Mouse (Mus musculus): ENCODE data around the gene Ipo13. TPM values are rescaled to one million over a fixed set of nuclear protein-coding genes. Genes with fewer than 3 reads are reported as not detected.
A peak's percentile ranks its signal among the peaks of the same experiment; 100 is the strongest.

The Ipo13 gene
- polyA plus RNA-seq, 1 experiment from 2014 or later = 56.7 TPM

DNA sequence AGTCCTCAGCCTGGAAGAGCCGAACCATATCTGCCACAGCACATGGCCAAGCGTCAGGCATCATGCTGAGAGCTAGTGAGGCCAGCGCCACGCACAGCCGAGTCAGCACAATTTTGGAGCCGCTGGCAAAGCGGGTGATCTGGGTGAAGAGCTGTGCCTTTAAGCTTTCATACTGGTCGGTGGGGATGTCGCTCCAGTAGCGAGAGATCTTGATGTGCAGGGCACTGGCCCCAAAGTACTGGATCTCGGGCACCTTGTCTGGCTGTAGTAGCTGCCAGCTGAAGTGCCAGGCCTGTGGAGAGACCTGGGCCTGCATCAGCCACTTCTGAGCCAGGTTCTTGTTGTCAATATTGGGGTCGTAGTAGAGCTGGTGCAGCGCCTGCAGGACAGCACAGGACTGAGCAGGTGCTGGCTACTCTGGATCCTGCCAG is 2.7 kb downstream of the Ipo13 start:
- H3K4me1 ChIP-seq = peaks cover 31% of the 10 kb centered on the region
- no peaks in the 10 kb centered on the region for H3K9me3 ChIP-seq (replicated peaks)
- H3K27me3 ChIP-seq (ENCODE audit: low read depth, poor library complexity, severe bottlenecking) = no peaks in the 10 kb centered on the region
- H3K27ac ChIP-seq = no peak overlapping the region
- no peak for DNase-seq (ENCODE audit: low spot score)
- WGBS = 93% methylated on average over 13 of the region's 13 CpGs
- H3K4me3 ChIP-seq = no peak overlapping the region
- peaks cover 57% of the 10 kb centered on the region for H3K36me3 ChIP-seq

DNA sequence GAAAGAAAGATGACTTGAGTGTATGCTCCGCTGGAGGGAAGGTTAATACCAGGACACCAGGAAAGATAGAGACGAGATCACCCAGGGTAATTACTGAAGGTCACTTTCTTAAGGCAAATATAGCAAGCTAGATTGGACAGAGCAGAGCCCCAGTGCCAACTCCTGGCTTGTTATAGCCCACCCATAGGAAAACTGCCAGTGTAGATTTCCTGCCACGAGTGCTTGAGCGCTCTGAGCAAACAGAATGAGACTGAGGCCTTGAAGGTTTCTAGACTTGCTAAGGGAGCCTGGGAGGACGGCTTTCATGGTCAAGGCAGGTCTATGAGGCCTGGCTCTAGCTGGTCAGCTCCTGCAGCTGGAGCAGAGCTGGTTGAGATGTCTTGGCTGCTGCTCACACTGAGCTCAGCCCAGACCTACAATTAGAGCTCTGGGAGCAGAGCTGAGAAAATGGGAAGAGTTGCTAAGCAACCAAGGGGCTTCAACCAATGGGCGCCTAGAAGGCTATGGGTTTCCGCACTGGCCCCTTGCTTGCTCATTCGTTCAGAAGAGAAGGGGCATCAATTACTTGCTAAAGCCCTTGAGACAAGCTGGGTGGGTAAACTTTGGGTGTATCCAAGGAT is 5.9 kb downstream of the Ipo13 start:
- Histone ChIP-seq H3K4me3 (no peak overlapping the region), H3K27ac (no peak overlapping the region), H3K4me1 (peaks cover 19% of the 10 kb centered on the region), H3K27me3 (ENCODE audit: low read depth, poor library complexity, severe bottlenecking) (no peaks in the 10 kb centered on the region), H3K36me3 (peaks cover 86% of the 10 kb centered on the region), H3K9me3 (replicated peaks) (no peaks in the 10 kb centered on the region)
- DNase-seq (ENCODE audit: low spot score) = no peak
- 85% methylated on average over 8 of the region's 8 CpGs for WGBS

DNA sequence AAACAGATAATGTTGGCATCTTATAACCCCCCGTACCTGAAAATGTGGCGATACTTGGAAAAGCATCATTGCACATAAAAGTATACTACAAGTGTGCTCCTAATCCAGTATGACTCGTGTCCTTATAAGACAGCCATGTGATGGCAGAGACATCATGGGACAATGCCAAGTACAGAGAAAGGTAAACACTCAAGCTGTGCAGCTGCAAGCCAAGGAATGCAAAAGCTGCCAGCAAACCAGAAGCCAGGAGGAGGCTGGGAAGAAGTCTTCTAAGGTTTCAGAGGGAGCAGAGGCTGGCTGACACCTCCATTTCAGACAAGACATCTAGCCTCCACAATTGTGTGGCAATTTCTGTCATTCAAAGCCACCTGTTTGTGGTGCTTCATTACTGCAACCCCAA is 8.6 kb downstream of the Ipo13 start:
- H3K9me3 ChIP-seq (replicated peaks) = no peaks in the 10 kb centered on the region
- H3K27me3 ChIP-seq (ENCODE audit: low read depth, poor library complexity, severe bottlenecking) = no peaks in the 10 kb centered on the region
- no peak for DNase-seq (ENCODE audit: low spot score)
- H3K4me1 ChIP-seq = peaks cover 5% of the 10 kb centered on the region; the same call in 1 of the 2 replicates
- H3K27ac ChIP-seq = no peak overlapping the region
- no peak overlapping the region for H3K4me3 ChIP-seq
- peaks cover 94% of the 10 kb centered on the region for H3K36me3 ChIP-seq
- WGBS = 94% methylated on average over 3 of the region's 3 CpGs

DNA sequence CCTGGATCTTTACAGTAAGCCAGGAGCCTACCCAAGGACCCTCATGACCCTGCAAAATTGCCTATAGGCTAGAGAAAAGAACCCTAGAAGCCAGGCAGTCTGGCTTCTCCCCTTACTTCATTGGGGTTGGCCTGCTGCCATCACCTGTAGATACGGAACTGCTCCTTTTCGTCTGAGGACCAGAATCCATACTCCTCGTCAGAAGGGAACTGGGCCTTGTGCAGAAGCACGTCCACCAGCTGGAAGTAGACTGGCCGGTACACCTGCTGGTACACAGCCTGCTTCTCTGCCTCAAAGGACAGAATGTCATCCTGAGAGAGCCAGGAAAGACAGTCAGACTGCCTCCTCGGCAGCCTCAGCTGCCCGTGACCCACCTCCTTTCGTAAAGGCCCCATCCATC is 10.0 kb downstream of the Ipo13 start:
- no peak for DNase-seq (ENCODE audit: low spot score)
- H3K27ac ChIP-seq = no peak overlapping the region
- peaks cover 94% of the 10 kb centered on the region for H3K36me3 ChIP-seq
- H3K9me3 ChIP-seq (replicated peaks) = no peaks in the 10 kb centered on the region
- no peaks in the 10 kb centered on the region for H3K27me3 ChIP-seq (ENCODE audit: low read depth, poor library complexity, severe bottlenecking)
- WGBS = 95% methylated on average over 8 of the region's 8 CpGs
- H3K4me1 ChIP-seq = peaks cover 5% of the 10 kb centered on the region; the same call in 1 of the 2 replicates
- no peak overlapping the region for H3K4me3 ChIP-seq

DNA sequence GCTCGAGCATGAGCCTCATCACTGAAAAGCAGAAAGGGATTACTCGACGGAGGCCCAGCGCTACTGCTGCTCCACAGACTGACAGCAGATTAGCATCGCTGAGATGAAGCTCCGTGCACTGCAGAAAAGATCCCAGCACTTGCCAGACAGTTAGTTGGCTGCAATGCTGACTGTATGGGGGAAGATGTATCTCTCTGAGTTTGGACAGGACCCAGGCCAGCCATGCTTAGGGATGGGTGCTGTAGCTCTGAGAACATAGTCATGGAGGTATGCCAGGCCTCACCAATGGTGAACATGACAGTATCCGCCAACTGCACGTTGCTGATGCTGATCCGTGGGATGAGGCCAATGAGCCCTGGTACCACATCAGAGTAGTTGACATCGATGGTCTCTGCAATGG is 10.7 kb downstream of the Ipo13 start:
- Histone ChIP-seq H3K27ac (no peak overlapping the region), H3K4me1 (peaks cover 2% of the 10 kb centered on the region; the same call in 1 of the 2 replicates), H3K27me3 (ENCODE audit: low read depth, poor library complexity, severe bottlenecking) (no peaks in the 10 kb centered on the region), H3K36me3 (peaks cover 94% of the 10 kb centered on the region), H3K9me3 (replicated peaks) (no peaks in the 10 kb centered on the region), H3K4me3 (no peak overlapping the region)
- 94% methylated on average over 10 of the region's 10 CpGs for whole genome bisulfite sequencing
- no peak for DNase-seq (ENCODE audit: low spot score)

DNA sequence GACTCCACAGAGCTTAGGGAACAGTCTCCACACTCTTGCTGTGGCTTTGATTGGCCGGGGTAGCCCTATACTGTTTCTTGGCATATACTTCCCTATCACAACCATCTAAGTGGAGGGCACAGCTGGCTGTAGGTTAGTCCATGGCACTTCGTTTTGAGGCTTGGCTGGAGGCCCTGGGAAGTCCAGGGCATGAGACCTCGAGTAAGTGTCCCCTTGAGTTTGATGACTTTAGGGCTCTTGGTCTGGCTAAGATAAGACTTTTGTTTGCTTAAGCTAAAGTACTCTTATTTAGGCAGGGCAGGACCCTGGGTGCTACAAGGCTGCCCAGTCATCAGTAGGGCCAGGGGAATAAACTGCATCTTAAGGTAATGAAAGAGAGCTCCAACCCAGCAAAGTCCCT is 16.7 kb downstream of the Ipo13 start:
- whole genome bisulfite sequencing = 83% methylated on average over 3 of the region's 3 CpGs
- H3K36me3 ChIP-seq = peaks cover 94% of the 10 kb centered on the region
- H3K4me3 ChIP-seq = no peak overlapping the region
- H3K4me1 ChIP-seq = no peaks in the 10 kb centered on the region
- no peak for DNase-seq (ENCODE audit: low spot score)
- no peaks in the 10 kb centered on the region for H3K9me3 ChIP-seq (replicated peaks)
- H3K27ac ChIP-seq = no peak overlapping the region
- H3K27me3 ChIP-seq (ENCODE audit: low read depth, poor library complexity, severe bottlenecking) = no peaks in the 10 kb centered on the region

DNA sequence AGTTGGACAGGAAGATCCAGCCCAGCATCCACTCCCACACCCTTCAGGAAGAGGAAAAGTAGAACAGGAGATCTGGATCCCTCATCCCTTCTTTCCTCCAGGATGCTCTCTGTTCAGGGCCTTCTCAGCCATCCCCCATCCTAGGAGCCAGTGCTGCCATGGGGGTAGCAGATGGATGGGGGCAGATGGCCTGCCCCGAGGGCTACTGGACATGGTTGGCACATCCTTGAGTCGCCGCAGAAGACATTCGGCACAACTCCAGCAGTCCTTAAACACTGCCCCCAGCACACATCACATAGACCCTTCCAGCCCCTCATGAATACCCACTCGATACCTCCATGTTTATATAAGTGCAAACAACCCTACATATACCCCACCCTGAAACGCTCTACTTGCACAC is 18.8 kb downstream of the Ipo13 start:
- Histone ChIP-seq H3K9me3 (replicated peaks) (no peaks in the 10 kb centered on the region), H3K27ac (no peak overlapping the region), H3K27me3 (ENCODE audit: low read depth, poor library complexity, severe bottlenecking) (no peaks in the 10 kb centered on the region), H3K4me1 (peaks cover 10% of the 10 kb centered on the region), H3K36me3 (peaks cover 73% of the 10 kb centered on the region), H3K4me3 (no peak overlapping the region)
- WGBS = 94% methylated on average over 6 of the region's 6 CpGs
- no peak for DNase-seq (ENCODE audit: low spot score)

DNA sequence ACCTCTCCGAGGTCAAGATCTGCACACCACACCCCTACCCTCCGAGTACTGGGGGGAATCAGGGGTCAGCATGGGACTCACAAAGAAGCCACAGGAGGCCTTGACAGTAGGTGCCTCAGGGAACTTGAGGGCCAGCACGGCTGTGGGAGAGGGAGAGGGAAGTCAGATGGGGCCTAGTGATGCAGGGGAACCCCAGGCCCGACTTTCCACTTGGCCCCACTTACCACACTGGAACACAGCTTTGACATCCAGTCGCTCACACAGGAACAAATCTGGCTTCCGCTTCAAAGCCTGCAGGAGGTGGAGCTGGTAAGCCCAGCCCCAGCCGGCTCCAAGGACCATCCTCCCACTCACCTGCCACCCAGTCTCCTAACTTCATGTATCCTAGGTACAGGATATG is 19.5 kb downstream of the Ipo13 start:
- peaks cover 71% of the 10 kb centered on the region for H3K36me3 ChIP-seq
- H3K4me1 ChIP-seq = peaks cover 14% of the 10 kb centered on the region
- no peaks in the 10 kb centered on the region for H3K27me3 ChIP-seq (ENCODE audit: low read depth, poor library complexity, severe bottlenecking)
- H3K9me3 ChIP-seq (replicated peaks) = no peaks in the 10 kb centered on the region
- 91% methylated on average over 7 of the region's 7 CpGs for WGBS
- DNase-seq (ENCODE audit: low spot score) = no peak
- no peak overlapping the region for H3K27ac ChIP-seq
- H3K4me3 ChIP-seq = no peak overlapping the region

DNA sequence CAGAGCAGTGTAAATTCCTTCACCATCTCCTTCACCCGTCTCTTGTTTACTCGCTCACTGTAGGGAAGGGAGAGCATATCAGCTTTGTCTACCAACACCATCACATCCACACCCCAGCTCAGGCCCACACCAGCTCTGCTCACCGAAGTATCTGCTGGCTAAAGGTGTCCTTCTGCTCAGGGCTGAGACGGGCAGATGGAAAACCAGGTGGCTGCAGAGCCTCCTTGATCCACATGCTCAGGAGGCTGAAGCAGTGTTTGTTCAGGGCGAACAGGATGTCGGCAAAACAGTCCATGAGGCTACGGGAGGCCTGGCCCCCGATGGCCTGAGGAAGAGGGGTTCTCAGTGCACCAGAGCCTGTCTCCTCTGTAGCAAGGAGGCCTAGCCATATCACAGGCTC is 20.2 kb downstream of the Ipo13 start:
- no peak for DNase-seq (ENCODE audit: low spot score)
- no peaks in the 10 kb centered on the region for H3K9me3 ChIP-seq (replicated peaks)
- H3K36me3 ChIP-seq = peaks cover 71% of the 10 kb centered on the region
- no peaks in the 10 kb centered on the region for H3K27me3 ChIP-seq (ENCODE audit: low read depth, poor library complexity, severe bottlenecking)
- H3K27ac ChIP-seq = no peak overlapping the region
- H3K4me3 ChIP-seq = no peak overlapping the region
- 93% methylated on average over 8 of the region's 8 CpGs for WGBS
- peaks cover 14% of the 10 kb centered on the region for H3K4me1 ChIP-seq

DNA sequence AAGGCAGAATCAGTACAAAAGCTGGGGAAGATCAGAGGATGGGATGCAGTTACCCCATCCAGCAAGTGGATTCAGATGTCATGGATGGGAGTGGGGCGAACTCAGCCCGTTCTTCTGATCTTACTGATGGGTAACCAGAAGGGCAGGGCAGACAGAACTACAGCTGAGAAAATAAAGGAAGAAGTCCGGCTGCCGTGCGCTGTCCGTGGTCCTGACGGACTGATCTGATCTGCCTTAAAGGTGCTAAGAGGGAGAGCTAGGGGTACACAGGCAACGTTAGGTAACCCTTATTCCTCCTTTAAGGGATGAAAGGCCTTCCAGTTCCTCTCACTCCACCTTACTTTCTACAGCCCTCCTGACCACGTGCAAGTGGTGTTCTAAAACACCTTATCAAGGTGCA is 21.4 kb downstream of the Ipo13 start:
- WGBS = 20% methylated on average over 9 of the region's 9 CpGs
- Histone ChIP-seq H3K27me3 (ENCODE audit: low read depth, poor library complexity, severe bottlenecking) (no peaks in the 10 kb centered on the region), H3K27ac (no peak overlapping the region), H3K4me1 (peaks cover 14% of the 10 kb centered on the region), H3K36me3 (peaks cover 67% of the 10 kb centered on the region), H3K4me3 (no peak overlapping the region), H3K9me3 (replicated peaks) (no peaks in the 10 kb centered on the region)
- DNase-seq (ENCODE audit: low spot score) = peak; percentile 79

DNA sequence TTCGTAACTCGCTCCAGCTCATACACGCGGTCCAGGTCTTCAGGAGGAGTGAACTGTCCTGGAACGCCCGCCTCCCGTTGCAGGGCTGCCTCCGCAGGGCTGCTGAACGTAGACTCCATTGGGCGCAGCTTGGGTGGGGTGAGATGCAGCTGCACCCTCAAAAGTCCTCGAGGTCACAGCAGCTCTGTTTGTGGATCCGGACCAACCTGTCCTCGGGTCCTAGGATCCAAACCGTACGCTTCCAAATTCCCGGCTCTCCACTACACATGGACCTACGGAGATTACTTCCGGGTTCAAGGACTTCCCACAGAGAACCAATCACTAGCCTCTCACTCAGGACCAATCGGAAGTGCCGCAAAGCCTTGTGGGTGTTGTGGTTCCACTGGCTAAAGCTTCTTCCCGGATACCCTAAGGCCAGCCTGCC is 23.0 kb downstream of the Ipo13 start, which contains the start of gene Dph2:
Gene Dph2 (minus strand): TSS at position 295 of the 424 bp plus-strand sequence.
- peak; percentile 79 for DNase-seq (ENCODE audit: low spot score)
- Histone ChIP-seq H3K27me3 (ENCODE audit: low read depth, poor library complexity, severe bottlenecking) (no peaks in the 10 kb centered on the region), H3K4me1 (peaks cover 21% of the 10 kb centered on the region), H3K36me3 (peaks cover 51% of the 10 kb centered on the region), H3K9me3 (replicated peaks) (no peaks in the 10 kb centered on the region), H3K4me3 (peak within 1 kb of the TSS; percentile 85), H3K27ac (peak within 1 kb of the TSS; percentile 27; the same call in 1 of the 2 replicates)
- 0% methylated on average over 21 of the region's 21 CpGs for WGBS

DNA sequence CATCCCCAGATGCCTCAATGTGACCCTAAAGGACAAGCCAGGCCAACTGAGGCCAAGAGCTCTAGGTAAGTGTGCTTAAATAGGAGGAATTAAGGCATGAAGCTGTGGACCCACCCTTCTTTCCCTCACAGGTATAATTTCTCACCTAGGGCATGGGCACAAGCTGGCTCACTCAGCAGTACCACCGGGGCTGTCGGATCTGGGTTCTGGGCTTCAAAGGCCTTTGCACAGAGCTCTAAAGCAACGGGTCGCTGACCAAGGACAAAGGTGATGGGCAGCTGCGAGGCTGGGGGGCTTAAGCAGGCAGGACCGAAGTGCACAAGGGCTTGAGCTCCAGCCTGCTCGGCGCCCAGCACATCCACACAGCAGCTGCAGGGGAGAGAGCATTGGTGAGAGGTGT is 24.0 kb downstream of the Ipo13 start:
- no peak overlapping the region for H3K27ac ChIP-seq
- H3K27me3 ChIP-seq (ENCODE audit: low read depth, poor library complexity, severe bottlenecking) = no peaks in the 10 kb centered on the region
- H3K36me3 ChIP-seq = peaks cover 44% of the 10 kb centered on the region
- 88% methylated on average over 8 of the region's 8 CpGs for WGBS
- peak overlapping the region; percentile 85 for H3K4me3 ChIP-seq
- H3K4me1 ChIP-seq = peaks cover 31% of the 10 kb centered on the region
- H3K9me3 ChIP-seq (replicated peaks) = no peaks in the 10 kb centered on the region
- no peak for DNase-seq (ENCODE audit: low spot score)

DNA sequence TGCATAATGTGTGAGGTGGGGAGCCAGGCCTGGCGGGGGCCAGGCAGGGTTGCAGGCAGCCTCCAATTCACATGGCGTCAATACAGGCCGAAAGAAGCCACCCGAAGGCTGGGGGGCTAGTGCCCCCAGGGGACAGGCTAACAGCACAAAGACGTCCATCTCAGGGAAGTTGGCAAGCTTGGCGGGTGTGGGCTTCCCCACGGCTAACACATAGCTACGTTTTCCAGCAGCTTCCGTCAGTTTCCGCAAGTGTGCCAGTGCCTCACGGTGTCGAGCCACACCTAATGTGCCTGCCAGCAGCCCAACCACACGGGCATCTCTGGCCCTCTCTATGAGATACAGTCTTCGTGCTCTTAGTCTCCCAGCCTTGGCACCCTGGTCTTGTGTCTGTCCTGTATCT is 24.8 kb downstream of the Ipo13 start:
- H3K36me3 ChIP-seq = peaks cover 44% of the 10 kb centered on the region
- WGBS = 94% methylated on average over 14 of the region's 14 CpGs
- no peak overlapping the region for H3K4me3 ChIP-seq

DNA sequence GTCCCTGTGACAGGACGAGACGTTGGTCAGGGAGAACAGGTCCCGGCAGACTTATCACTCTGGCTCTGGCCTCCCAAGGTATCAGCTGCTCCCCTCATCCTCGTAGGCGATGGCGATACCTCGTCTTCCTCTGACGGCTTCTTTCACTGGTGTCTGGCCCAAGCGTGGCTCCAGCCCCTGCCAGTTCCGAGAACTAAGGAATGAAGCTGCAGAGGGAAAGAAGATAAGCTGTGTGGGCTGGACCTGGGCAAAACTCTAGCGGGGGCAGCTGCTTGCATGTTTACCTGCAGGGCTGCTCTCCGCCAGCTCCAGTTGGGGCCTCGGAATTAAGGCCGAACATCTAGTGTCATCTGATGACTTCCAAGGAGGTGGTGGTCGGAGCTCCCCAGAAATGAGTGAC is 25.3 kb downstream of the Ipo13 start:
- H3K36me3 ChIP-seq = peaks cover 44% of the 10 kb centered on the region
- peaks cover 34% of the 10 kb centered on the region for H3K4me1 ChIP-seq
- 92% methylated on average over 15 of the region's 15 CpGs for WGBS

More for the DNA sequence above, 24.8 kb downstream of the Ipo13 start:
- no peaks in the 10 kb centered on the region for H3K9me3 ChIP-seq (replicated peaks)
- H3K27me3 ChIP-seq (ENCODE audit: low read depth, poor library complexity, severe bottlenecking) = no peaks in the 10 kb centered on the region
- peaks cover 34% of the 10 kb centered on the region for H3K4me1 ChIP-seq
- H3K27ac ChIP-seq = no peak overlapping the region
- no peak for DNase-seq (ENCODE audit: low spot score)

More for the DNA sequence above, 25.3 kb downstream of the Ipo13 start:
- Histone ChIP-seq H3K4me3 (no peak overlapping the region), H3K27me3 (ENCODE audit: low read depth, poor library complexity, severe bottlenecking) (no peaks in the 10 kb centered on the region), H3K27ac (no peak overlapping the region), H3K9me3 (replicated peaks) (no peaks in the 10 kb centered on the region)
- no peak for DNase-seq (ENCODE audit: low spot score)
